Mouse (Mus musculus) lung, embryonic 14.5 days (tissue): ENCODE results near the gene Stoml1. TPM values are rescaled to one million over a fixed set of nuclear protein-coding genes. Genes with fewer than 3 reads are reported as not detected.
A peak's percentile ranks its signal among the peaks of the same experiment; 100 is the strongest.

ENCODE experiments used
- ATAC-seq: fragments of 200-750 bp; cut with Nextera tagmentation; 2 replicates; pipeline ENCODE4 v1.8.0; 2017; ENCODE audit warnings: mild to moderate bottlenecking, moderate TSS enrichment, moderate library complexity; ENCODE audit not compliant: insufficient read depth
- DNase-seq: peaks from one replicate; pipeline ENCODE4 v3.0.0-alpha.2; 2015
- H3K27ac ChIP-seq: fragments of 300-500 bp; sonication (generic); 2 replicates; pipeline ENCODE4 v1.5.1; 2014; ENCODE audit warnings: low read depth, mild to moderate bottlenecking, moderate library complexity
- H3K27me3 ChIP-seq: fragments of 300-500 bp; sonication (generic); 2 replicates; pipeline ENCODE4 v1.6.1; 2014; ENCODE audit warnings: low read length, control low read depth; ENCODE audit not compliant: insufficient read depth
- H3K36me3 ChIP-seq: fragments of 300-500 bp; sonication (generic); 2 replicates; pipeline ENCODE4 v1.6.1; 2014; ENCODE audit warnings: control low read depth; ENCODE audit not compliant: insufficient read depth
- H3K4me1 ChIP-seq: fragments of 300-500 bp; sonication (generic); 2 replicates; pipeline ENCODE4 v1.6.1; 2014; ENCODE audit warnings: antibody characterized with exemption, control low read depth; ENCODE audit not compliant: insufficient read depth
- H3K4me2 ChIP-seq: fragments of 300-500 bp; sonication (generic); 2 replicates; pipeline ENCODE4 v1.6.1; 2014; ENCODE audit warnings: mild to moderate bottlenecking
- H3K4me3 ChIP-seq: fragments of 300-500 bp; sonication (generic); 2 replicates; pipeline ENCODE4 v1.5.1; 2014; ENCODE audit warnings: low read depth, low read length
- H3K9ac ChIP-seq: fragments of 300-500 bp; sonication (generic); 2 replicates; pipeline ENCODE4 v1.6.1; 2014
- H3K9me3 ChIP-seq: fragments of 300-500 bp; sonication (generic); 2 replicates; pipeline ENCODE4 v1.6.1; 2016; ENCODE audit warnings: low read depth, low read length, control low read depth
- CTCF ChIP-seq: IDR thresholded peaks from 2 replicates; pipeline ENCODE4 v1.5.1; 2016; ENCODE audit warnings: antibody characterized with exemption, low read depth
- WGBS: fragments of 180-500 bp; shearing (Covaris S2); extraction: QIAGEN DNeasy Blood & Tissue Kit; methylation state at CpG from one replicate; pipeline ENCODE4 v1.1.7; 2014; 5-methylcytosine and 5-hydroxymethylcytosine counted together
- polyA plus RNA-seq: library from polyadenylated mRNA; unstranded; fragments of >200 nt; fragmentation: Nextera tagmentation; extraction: Ambion mirVana; gene quantifications from 2 replicates; pipeline ENCODE4 v1.2.1, GENCODE M21; 2014

Gene Stoml1
- polyA plus RNA-seq, 1 experiment from 2014 or later, result 27.1 TPM

- H3K9me3 ChIP-seq, result no peaks in the 10 kb centered on the region
- ATAC-seq, result no peak
- H3K4me3 ChIP-seq, result no peak overlapping the region
- H3K36me3 ChIP-seq, result peaks cover 62% of the 10 kb centered on the region
- H3K27me3 ChIP-seq, result no peaks in the 10 kb centered on the region
- H3K9ac ChIP-seq, result no peak overlapping the region
- peak; percentile 67 for DNase-seq
- no peaks in the 10 kb centered on the region for H3K4me1 ChIP-seq
- 63% methylated on average over 9 of the region's 9 CpGs for WGBS
- peak; percentile 81 for TF ChIP-seq CTCF
- no peak overlapping the region for H3K4me2 ChIP-seq
- no peak overlapping the region for H3K27ac ChIP-seq
Measured at GRCm38 (mm10) chr9:58225915-58226913, 26.8 kb upstream of the Stoml1 start.

- Histone ChIP-seq H3K36me3 (peaks cover 72% of the 10 kb centered on the region), H3K9me3 (no peaks in the 10 kb centered on the region), H3K9ac (no peak overlapping the region), H3K27ac (no peak overlapping the region), H3K27me3 (no peaks in the 10 kb centered on the region), H3K4me1 (no peaks in the 10 kb centered on the region), H3K4me3 (no peak overlapping the region), H3K4me2 (no peak overlapping the region)
- WGBS, result 94% methylated on average over 9 of the region's 9 CpGs
- no peak for ATAC-seq
- DNase-seq, result no peak
- no peak for TF ChIP-seq CTCF
Measured at GRCm38 (mm10) chr9:58228777-58229466, 24.0 kb upstream of the Stoml1 start.

- Histone ChIP-seq H3K27me3 (no peaks in the 10 kb centered on the region), H3K9me3 (no peaks in the 10 kb centered on the region), H3K36me3 (peaks cover 70% of the 10 kb centered on the region), H3K4me1 (no peaks in the 10 kb centered on the region), H3K9ac (no peak overlapping the region), H3K4me3 (no peak overlapping the region), H3K27ac (peak overlapping the region; percentile 49; the same call in 1 of the 2 replicates), H3K4me2 (no peak overlapping the region)
- 67% methylated on average over 6 of the region's 6 CpGs for WGBS
- no peak for ATAC-seq
- TF ChIP-seq CTCF, result no peak
- no peak for DNase-seq
Measured at GRCm38 (mm10) chr9:58231746-58232145, 21.2 kb upstream of the Stoml1 start.

GRCm38 (mm10) chr9:58232374-58232773 is 20.6 kb upstream of the Stoml1 start:
- H3K27ac ChIP-seq, result peak overlapping the region; percentile 50; the same call in 1 of the 2 replicates

DNA sequence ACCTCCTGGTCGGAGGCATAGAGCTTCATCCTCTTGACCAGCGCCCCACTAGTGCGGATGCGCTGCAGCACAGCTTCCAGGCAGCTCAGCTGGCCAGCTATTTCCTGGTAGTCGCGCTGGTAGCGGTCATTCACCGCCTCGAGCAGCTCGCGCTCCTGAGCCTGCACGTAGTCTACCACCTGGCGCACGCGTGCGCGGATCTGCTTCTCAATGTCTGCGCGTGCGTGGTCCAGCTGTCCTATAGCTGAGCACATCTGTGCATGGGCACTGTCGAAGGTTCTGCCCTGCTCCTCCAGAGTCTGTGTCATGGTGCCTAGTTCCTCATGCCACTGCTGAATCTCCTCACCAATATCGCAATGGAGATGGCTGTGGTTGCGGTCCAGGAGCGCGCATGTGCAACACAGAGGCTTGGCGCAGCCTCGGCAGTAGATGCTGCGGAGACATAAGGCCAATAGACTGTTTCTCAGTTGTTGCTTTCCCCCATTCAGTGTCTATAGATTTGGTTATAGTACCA is 18.4 kb upstream of the Stoml1 start:
- Histone ChIP-seq H3K4me3 (no peak overlapping the region), H3K9me3 (no peaks in the 10 kb centered on the region), H3K36me3 (peaks cover 45% of the 10 kb centered on the region), H3K27me3 (no peaks in the 10 kb centered on the region), H3K4me2 (no peak overlapping the region), H3K9ac (no peak overlapping the region), H3K27ac (no peak overlapping the region), H3K4me1 (no peaks in the 10 kb centered on the region)
- DNase-seq, result no peak
- 96% methylated on average over 28 of the region's 28 CpGs for WGBS
- no peak for TF ChIP-seq CTCF
- no peak for ATAC-seq

More at GRCm38 (mm10) chr9:58232374-58232773, 20.6 kb upstream of the Stoml1 start:
- peak; percentile 41 for DNase-seq
- Histone ChIP-seq H3K4me1 (no peaks in the 10 kb centered on the region), H3K36me3 (peaks cover 67% of the 10 kb centered on the region), H3K9me3 (no peaks in the 10 kb centered on the region), H3K27me3 (no peaks in the 10 kb centered on the region), H3K9ac (no peak overlapping the region), H3K4me2 (no peak overlapping the region), H3K4me3 (no peak overlapping the region)
- no peak for TF ChIP-seq CTCF
- ATAC-seq, result no peak
- WGBS, result 64% methylated on average over 5 of the region's 5 CpGs

DNA sequence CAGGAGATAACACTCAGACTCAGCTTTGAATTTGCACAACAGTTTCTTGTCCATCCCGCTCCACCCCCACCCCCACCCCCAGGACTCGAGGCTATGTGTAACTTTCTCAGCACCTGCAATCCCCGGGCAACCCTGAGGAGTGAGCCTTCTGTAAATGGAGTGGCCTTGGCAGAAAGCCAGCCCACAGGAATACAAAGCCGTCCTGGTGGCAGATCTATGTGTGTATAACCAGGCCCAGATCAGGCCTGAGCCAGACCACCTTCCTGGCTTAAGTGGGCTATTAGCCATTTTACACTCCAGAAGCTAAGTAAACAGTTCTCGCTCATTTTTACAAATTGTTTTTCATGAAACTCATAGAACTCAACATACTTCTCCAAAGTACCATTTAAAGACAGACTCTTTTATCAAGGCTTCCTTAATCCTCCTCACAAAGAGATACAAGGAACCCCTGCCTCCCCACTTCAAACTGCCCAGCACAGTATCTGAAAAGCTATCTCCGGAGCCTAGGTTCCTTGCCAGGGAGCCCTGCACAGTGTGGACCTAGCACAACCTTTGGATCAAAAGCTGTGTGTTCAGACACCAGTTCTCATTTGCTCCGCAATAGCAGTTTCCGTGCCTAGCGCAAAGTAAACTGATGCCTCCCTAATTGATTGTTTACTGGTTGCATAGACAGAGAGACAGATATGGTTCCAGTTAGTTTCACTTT is 11.0 kb upstream of the Stoml1 start:
- Histone ChIP-seq H3K27ac (peak overlapping the region; percentile 88), H3K9me3 (no peaks in the 10 kb centered on the region), H3K9ac (peak overlapping the region; percentile 36), H3K27me3 (no peaks in the 10 kb centered on the region), H3K4me3 (no peak overlapping the region), H3K4me1 (peaks cover 17% of the 10 kb centered on the region), H3K4me2 (peak overlapping the region; percentile 27; the same call in 1 of the 2 replicates), H3K36me3 (peaks cover 20% of the 10 kb centered on the region)
- WGBS, result 35% methylated on average over 9 of the region's 9 CpGs
- TF ChIP-seq CTCF, result peak; percentile 17
- ATAC-seq (peak; percentile 93), DNase-seq (peak; percentile 87)
